Mouse (Mus musculus) hindbrain, postnatal 0 days (tissue): ENCODE measurements at regions not wholly inside any gene's neighbourhood (a gene's known extent, or its start where the extent isn't known, plus 50 kb on each side); places are given as distances from the start of the nearest gene placed in this dataset.

Experiments used
- ATAC-seq: fragments of 200-750 bp; cut with Nextera tagmentation; 2 replicates; pipeline ENCODE4 v1.8.0; 2017; ENCODE audit warnings: mild to moderate bottlenecking, moderate TSS enrichment, moderate library complexity
- DNase-seq: peaks from one replicate; pipeline ENCODE4 v3.0.0-alpha.2; 2015; ENCODE audit warnings: low spot score
- H3K27ac ChIP-seq: fragments of 300-500 bp; sonication (generic); 2 replicates; pipeline ENCODE4 v1.5.1; 2014; ENCODE audit warnings: mild to moderate bottlenecking
- H3K27me3 ChIP-seq: fragments of 300-500 bp; sonication (generic); 2 replicates; pipeline ENCODE4 v1.6.1; 2014; ENCODE audit warnings: low read length, mixed read lengths; ENCODE audit not compliant: insufficient read depth
- H3K36me3 ChIP-seq: fragments of 300-500 bp; sonication (generic); 2 replicates; pipeline ENCODE4 v1.6.1; 2014; ENCODE audit warnings: low read length, mixed read lengths; ENCODE audit not compliant: insufficient read depth
- H3K4me1 ChIP-seq: fragments of 300-500 bp; sonication (generic); 2 replicates; pipeline ENCODE4 v1.6.1; 2014; ENCODE audit warnings: antibody characterized with exemption, low read length, mixed read lengths; ENCODE audit not compliant: insufficient read depth
- H3K4me2 ChIP-seq: fragments of 300-500 bp; sonication (generic); 2 replicates; pipeline ENCODE4 v1.6.1; 2014; ENCODE audit warnings: low read depth, mild to moderate bottlenecking, low read length, moderate library complexity, mixed read lengths
- H3K4me3 ChIP-seq: fragments of 300-500 bp; sonication (generic); 2 replicates; pipeline ENCODE4 v1.5.1; 2014; ENCODE audit warnings: low read length
- H3K9ac ChIP-seq: fragments of 300-500 bp; sonication (generic); replicated peaks from 2 replicates; pipeline ENCODE4 v1.6.1; 2014; ENCODE audit warnings: mild to moderate bottlenecking, low read length, moderate library complexity, mixed read lengths
- H3K9me3 ChIP-seq: fragments of 300-500 bp; sonication (generic); 2 replicates; pipeline ENCODE4 v1.6.1; 2016; ENCODE audit warnings: low read length, mixed read lengths
- CTCF ChIP-seq: IDR thresholded peaks from 2 replicates; pipeline ENCODE4 v1.5.1; 2016; ENCODE audit warnings: antibody characterized with exemption, control low read depth, low read depth
- WGBS: fragments of 180-500 bp; shearing (Covaris S2); extraction: QIAGEN DNeasy Blood & Tissue Kit; methylation state at CpG from one replicate; pipeline ENCODE4 v1.1.7; 2014; 5-methylcytosine and 5-hydroxymethylcytosine counted together

DNA sequence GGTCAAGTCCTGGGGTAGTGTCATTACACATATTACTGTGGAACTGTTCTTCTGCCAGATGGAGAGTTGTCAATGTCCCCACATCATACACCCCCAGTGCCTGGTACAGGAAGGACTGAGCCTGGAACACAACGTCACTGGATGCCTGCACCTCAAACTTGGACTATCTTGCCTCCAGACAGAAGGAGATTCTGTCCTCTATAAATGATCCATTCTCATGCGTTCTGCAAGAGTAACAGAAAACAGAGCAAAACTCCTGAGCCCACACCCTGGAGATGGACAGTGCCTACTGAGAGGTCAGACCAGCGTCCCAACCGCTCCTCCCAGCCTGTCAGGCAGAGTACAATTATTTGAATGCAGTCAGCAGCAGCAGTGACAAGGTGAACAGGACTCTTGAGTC, 261.1 kb downstream of the Dysf start:
- TF ChIP-seq CTCF: no peak
- H3K27ac ChIP-seq: no peak overlapping the region
- DNase-seq (no peak), ATAC-seq (no peak)
- no peaks in the 10 kb centered on the region for H3K9me3 ChIP-seq
- H3K36me3 ChIP-seq: no peaks in the 10 kb centered on the region
- H3K4me1 ChIP-seq: no peaks in the 10 kb centered on the region
- no peak overlapping the region for H3K4me3 ChIP-seq
- H3K9ac ChIP-seq: no peak overlapping the region
- WGBS: 81% methylated on average over 4 of the region's 4 CpGs
- H3K4me2 ChIP-seq: no peak overlapping the region
- no peaks in the 10 kb centered on the region for H3K27me3 ChIP-seq

DNA sequence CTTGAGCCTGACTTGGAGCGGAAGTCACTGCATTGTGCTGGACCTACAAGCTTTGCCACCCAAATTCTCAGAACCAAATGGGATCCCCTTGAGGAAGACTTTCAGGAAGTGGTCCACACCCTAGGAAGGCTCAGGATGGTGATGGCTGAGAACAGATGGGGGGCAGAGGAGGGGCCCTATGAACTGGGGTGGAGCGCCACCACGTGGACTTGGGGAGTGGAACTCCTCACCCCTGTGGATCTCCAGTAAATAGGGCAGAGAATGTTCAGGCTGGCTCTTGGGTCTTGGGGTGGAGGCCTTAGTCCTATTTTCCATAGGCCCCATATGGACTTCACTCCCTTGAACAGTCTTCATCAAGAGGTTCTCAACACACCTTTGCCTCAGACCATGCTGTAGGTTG, 260.6 kb downstream of the Dysf start:
- Histone ChIP-seq H3K4me1 (no peaks in the 10 kb centered on the region), H3K9ac (no peak overlapping the region), H3K36me3 (no peaks in the 10 kb centered on the region), H3K4me3 (no peak overlapping the region), H3K9me3 (no peaks in the 10 kb centered on the region), H3K4me2 (no peak overlapping the region), H3K27me3 (no peaks in the 10 kb centered on the region), H3K27ac (no peak overlapping the region)
- DNase-seq (no peak), ATAC-seq (no peak)
- WGBS: 60% methylated on average over 3 of the region's 3 CpGs
- TF ChIP-seq CTCF: no peak

DNA sequence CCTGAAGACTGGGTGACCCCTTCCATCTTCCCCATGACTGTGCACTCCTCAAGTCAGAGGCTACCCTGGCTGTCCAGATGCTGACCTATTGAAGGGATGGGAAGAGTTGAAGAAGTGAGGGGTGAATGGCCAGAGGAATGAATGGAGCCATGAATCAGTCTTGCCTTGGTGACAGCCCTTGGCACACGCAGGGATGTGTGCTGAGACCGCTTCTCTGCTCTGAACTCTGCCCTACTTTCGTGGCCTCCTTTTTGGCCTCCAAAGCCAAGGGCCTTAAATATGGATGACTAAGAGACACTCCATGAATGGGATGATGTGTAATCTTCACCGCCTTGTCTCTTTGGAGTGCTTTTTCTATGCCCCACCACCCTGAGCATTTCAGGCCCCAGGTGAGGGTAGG, 259.7 kb downstream of the Dysf start:
- 86% methylated on average over 4 of the region's 4 CpGs for WGBS
- H3K4me3 ChIP-seq: no peak overlapping the region
- H3K4me1 ChIP-seq: no peaks in the 10 kb centered on the region

DNA sequence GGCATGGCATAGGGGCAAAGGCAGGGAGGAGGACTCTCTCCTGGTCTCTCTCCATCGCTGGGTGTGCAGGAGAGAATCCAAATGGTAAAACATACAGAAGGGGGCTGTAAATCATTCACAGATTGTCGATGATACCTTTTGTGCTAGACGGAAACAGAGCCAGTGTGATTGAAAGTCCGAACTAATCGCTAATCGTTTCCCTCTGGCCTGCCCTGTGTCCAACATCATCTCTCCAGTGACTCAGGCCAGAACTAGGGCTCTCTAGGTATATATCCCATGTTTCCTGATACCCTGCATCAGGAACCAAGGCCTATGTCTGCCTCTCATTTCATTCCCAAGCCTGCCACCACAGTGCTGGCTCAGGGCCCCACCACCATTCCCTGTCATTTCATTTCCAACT, 259.1 kb downstream of the Dysf start:
- Histone ChIP-seq H3K9me3 (no peaks in the 10 kb centered on the region), H3K27me3 (no peaks in the 10 kb centered on the region), H3K27ac (no peak overlapping the region), H3K36me3 (no peaks in the 10 kb centered on the region), H3K4me2 (no peak overlapping the region), H3K9ac (no peak overlapping the region), H3K4me1 (no peaks in the 10 kb centered on the region), H3K4me3 (no peak overlapping the region)
- DNase-seq (no peak), ATAC-seq (no peak)
- 90% methylated on average over 6 of the region's 6 CpGs for WGBS
- TF ChIP-seq CTCF: no peak

More for the DNA sequence above, 259.7 kb downstream of the Dysf start:
- TF ChIP-seq CTCF: no peak
- no peak overlapping the region for H3K27ac ChIP-seq
- H3K36me3 ChIP-seq: no peaks in the 10 kb centered on the region
- DNase-seq (no peak), ATAC-seq (no peak)
- no peaks in the 10 kb centered on the region for H3K9me3 ChIP-seq
- no peak overlapping the region for H3K9ac ChIP-seq
- no peaks in the 10 kb centered on the region for H3K27me3 ChIP-seq
- H3K4me2 ChIP-seq: no peak overlapping the region

DNA sequence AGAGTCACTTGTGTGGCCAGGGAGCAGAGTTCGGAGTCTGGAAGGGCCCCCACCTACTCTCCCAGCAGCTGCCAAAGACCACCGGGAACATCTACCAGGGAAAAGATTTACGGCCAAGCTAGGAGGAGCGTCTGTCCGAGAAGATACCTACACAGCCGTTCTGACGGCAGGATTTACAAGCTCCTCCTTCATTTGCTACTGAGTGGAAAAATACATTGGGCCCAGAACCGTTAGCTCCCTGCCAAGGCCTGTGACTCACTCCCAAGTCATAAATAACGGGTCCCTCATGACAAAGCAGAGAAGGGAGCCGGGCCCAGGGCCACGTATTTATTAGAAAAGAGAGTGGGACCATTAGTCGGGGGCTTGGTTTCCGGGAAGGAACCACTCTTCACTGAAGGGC, 258.3 kb downstream of the Dysf start:
- Histone ChIP-seq H3K36me3 (no peaks in the 10 kb centered on the region), H3K27ac (no peak overlapping the region), H3K27me3 (no peaks in the 10 kb centered on the region), H3K9ac (no peak overlapping the region), H3K4me1 (no peaks in the 10 kb centered on the region), H3K4me2 (no peak overlapping the region), H3K9me3 (no peaks in the 10 kb centered on the region), H3K4me3 (no peak overlapping the region)
- 66% methylated on average over 13 of the region's 13 CpGs for WGBS
- no peak for DNase-seq
- ATAC-seq: no peak
- no peak for TF ChIP-seq CTCF

DNA sequence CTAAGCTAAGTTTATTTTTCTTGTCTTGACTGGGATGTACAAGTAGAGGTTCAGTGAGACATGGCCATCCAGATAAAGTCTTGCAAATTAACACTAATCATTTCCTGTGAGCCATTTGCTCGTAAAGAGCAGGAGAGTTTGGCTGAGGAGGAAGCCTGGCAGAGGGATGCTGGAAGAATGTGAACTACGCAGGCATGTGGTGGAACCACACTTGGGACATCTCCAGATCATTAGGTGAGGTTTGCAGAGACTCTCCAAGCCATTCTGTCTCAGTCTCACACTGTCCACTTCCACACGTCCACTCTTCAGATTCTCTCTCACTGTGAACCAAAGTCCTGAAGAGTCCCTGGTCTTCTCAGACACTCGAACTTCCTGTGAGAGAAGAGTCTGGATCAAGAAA, 256.3 kb downstream of the Dysf start:
- H3K4me2 ChIP-seq: no peak overlapping the region
- WGBS: 84% methylated on average over 4 of the region's 4 CpGs
- TF ChIP-seq CTCF: no peak
- H3K9me3 ChIP-seq: no peaks in the 10 kb centered on the region
- no peaks in the 10 kb centered on the region for H3K36me3 ChIP-seq
- DNase-seq (no peak), ATAC-seq (no peak)
- no peak overlapping the region for H3K27ac ChIP-seq
- no peaks in the 10 kb centered on the region for H3K27me3 ChIP-seq
- H3K4me1 ChIP-seq: no peaks in the 10 kb centered on the region
- H3K9ac ChIP-seq: no peak overlapping the region
- no peak overlapping the region for H3K4me3 ChIP-seq

DNA sequence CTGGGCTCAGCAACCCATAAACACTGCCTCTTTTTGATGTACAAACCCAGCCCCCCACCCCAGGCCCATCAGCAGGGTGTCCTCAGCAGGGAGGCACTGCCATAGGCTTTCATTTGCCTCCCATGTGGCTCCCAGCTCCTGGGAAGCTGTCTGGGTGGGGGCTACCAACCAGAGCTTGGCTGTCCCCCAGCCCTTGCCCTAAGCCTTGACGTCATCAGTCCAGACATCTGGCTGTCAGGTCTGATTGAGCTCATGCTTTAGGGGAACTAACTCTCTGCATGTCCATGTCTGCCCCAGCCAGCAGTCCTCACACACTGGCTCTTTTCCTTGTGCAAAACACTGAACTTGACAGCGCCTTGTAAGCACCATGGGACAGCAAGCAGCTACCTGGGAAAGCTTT, 255.3 kb downstream of the Dysf start:
- no peaks in the 10 kb centered on the region for H3K4me1 ChIP-seq
- no peak overlapping the region for H3K4me2 ChIP-seq
- DNase-seq (no peak), ATAC-seq (no peak)
- no peaks in the 10 kb centered on the region for H3K27me3 ChIP-seq
- H3K36me3 ChIP-seq: no peaks in the 10 kb centered on the region
- H3K9ac ChIP-seq: no peak overlapping the region
- 60% methylated on average over 2 of the region's 2 CpGs for WGBS
- no peak for TF ChIP-seq CTCF
- H3K4me3 ChIP-seq: no peak overlapping the region
- no peak overlapping the region for H3K27ac ChIP-seq
- H3K9me3 ChIP-seq: no peaks in the 10 kb centered on the region
